Mouse (Mus musculus) liver, postnatal 0 days (tissue): ENCODE measurements around the gene Ercc4.

Experiments used
- CTCF ChIP-seq: sonication (generic); IDR thresholded peaks from 2 replicates; pipeline ENCODE4 v1.5.1; 2016; ENCODE audit warnings: antibody characterized with exemption, low read depth
- EP300 ChIP-seq: IDR thresholded peaks from 2 replicates; pipeline ENCODE4 v1.6.1; 2016; ENCODE audit warnings: antibody characterized with exemption, low read depth, mild to moderate bottlenecking

- TF ChIP-seq EP300 (no peak), CTCF (no peak)
Measured at GRCm38 (mm10) chr16:13146231-13146630, 36.7 kb downstream of the Ercc4 start.
